Mouse (Mus musculus): ENCODE results near the gene Rin2.

DNA sequence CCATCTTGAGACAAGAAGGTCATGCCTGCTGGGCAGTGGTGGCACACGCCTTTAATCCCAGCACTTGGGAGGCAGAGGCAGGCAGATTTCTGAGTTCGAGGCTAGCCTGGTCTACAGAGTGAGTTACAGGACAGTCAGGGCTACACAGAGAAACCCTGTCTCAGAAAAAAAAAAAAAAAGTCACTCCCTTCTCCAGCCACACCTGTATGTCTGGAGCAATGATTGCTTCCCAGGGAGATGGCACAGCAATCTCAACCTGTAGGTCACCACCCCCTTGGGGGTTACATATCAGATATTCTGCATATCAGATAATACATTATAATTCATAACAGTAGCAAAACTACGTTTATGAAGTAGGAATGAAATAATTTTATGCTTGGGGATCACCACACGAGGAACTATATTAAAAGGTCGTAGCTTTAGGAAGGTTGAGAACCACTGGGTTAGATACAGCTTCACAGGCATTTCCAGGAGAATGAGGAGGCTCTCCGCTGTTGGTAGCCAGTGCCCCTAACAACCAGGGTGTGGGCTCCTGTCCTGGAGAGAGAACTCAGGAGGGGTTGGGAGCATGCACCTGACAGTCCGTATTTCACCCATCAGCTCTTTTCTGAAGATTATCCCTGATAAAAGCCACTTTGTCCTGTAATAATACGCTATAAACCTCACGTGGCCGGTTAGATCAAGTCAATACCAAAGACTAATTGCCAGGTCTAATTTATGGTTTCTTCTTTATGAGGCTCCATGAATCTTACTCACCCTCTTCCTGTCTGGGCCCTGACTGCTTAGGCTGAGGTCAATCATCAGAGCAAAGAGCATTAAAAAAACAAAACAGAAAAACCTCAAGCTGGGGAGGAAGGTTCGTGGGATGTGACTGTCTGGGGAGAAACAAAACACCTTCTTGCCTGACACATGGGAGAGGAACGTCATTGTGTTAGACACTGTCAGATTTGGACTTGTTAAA, 166.2 kb downstream of the Rin2 start:
- TF ChIP-seq TAL1 (conservative IDR thresholded peaks at IDR 0.05; ENCODE audit: low read depth, low read length): no peak
- no peak for TF ChIP-seq CTCF (IDR thresholded peaks at IDR 0.05; ENCODE audit: low read depth, low read length)
- TF ChIP-seq GATA1 (IDR thresholded peaks at IDR 0.05; ENCODE audit: borderline replicate concordance, low read length): no peak

All from G1E (cell line).